Mouse (Mus musculus): ENCODE measurements around the gene Pink1.

The Pink1 gene

DNA sequence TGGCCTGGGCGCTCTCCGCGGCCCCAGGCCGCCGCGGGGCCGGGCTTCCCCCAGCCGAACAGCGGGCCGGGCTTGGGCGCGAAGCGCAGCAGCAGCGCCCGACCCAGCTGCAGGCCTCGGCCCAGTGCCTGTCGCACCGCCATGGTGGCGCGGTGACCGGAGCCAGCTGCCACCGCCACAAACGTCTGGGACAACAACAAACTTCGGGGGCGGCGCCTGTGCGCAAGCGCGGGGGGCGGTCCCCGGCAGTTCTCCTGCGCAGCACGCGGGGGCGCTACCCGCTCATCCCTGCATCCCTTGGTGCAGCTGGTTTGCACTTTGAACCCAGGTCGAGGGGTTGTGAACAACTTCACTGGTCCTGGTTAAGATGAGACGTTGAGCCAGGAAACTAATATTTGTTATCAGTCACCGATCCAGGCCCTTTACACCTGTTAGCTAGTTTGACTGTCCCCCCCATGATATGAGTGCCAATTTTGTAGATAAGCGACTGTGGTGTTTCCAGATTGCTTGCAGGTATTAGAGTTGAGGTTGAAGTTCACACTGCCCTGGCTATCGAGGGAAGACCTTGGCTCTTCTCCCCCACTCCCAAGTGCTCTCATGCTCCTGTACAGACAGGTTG lies at the start of gene Pink1:
TSS of gene Pink1 (minus strand) at position 231 of the 619 bp plus-strand sequence.
- peak; percentile 94 to 95 for DNase-seq

DNA sequence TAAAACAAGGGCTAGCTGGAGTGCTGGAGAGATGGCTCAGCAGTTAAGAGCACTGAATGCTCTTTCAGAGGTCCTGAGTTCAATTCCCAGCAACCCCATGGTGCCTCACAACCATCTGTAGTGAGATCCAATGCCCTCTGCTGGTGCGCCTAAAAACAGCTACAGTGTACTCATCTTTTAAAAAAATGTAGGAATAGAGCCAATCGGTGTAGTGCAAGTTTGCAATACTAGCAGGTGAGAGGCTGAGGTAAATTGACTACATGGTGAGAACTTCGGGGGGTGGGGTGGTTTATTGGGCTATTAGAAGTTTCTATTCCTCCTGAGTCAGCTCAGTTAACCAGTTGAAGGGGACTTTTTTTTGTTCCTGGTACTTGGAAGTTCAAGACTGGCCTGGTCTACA lies 49.0 kb upstream of the Pink1 start:
- DNase-seq: no peak

DNA sequence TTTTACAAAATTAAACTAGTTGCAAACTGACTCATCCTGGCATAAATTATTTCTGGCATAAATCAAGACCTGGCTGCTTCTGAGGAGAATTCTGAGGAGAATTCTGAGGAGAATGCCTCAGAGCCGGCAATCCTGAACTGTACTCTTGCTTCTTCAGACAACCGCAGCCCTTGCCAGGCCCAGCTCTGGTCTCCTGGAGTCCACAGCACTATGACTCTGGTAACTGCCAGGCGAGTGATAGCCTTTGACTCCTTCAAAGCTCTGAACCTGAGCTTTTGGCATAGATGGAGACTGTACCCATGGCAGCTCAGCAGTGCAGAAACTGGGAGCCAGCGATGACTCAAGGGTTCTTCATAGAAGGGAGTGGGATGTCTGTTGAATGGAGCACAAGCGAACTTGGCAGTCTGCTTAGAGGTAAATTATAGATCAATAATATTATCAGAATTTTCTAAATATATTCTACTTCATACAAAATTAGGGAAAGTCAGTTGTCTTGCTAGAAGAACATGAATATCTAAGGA lies 44.9 kb upstream of the Pink1 start:
- no peak for DNase-seq

DNA sequence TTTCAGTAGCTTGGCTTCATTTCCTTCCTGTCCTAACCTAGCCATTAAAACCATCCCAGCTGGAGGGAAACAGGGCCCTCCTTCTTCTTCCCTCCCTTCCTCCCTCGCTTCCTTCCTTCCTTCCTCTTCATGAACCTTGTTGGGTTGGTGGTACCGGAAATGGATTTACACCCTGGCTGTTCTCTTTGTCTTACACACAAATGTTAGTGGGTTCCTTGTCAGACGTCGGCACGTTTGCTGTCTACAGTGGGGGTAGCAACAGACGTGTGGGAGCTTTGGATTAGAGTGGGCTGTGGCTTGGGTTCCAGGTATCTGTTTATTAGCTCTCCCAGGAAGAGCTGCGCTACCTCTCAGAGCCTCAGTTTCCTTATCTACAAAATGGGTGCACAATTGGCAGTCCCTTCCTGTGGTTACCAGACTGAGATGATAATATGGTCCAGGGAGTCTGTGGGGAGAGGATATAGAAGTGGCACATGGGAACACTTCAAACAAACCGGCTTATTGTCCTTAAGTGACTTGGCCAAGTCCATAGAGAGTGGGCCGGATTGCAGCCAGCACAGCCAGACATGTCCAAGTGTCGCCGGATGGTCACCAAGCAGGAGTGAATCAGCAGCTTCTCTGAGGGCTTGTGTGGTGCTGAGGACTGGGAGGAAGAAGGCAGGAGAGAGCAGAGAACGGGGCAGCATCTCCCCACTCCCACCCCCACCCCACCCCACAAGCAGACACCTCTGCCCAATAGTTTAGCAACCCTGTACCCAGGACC lies 42.6 kb upstream of the Pink1 start:
- DNase-seq: no peak

DNA sequence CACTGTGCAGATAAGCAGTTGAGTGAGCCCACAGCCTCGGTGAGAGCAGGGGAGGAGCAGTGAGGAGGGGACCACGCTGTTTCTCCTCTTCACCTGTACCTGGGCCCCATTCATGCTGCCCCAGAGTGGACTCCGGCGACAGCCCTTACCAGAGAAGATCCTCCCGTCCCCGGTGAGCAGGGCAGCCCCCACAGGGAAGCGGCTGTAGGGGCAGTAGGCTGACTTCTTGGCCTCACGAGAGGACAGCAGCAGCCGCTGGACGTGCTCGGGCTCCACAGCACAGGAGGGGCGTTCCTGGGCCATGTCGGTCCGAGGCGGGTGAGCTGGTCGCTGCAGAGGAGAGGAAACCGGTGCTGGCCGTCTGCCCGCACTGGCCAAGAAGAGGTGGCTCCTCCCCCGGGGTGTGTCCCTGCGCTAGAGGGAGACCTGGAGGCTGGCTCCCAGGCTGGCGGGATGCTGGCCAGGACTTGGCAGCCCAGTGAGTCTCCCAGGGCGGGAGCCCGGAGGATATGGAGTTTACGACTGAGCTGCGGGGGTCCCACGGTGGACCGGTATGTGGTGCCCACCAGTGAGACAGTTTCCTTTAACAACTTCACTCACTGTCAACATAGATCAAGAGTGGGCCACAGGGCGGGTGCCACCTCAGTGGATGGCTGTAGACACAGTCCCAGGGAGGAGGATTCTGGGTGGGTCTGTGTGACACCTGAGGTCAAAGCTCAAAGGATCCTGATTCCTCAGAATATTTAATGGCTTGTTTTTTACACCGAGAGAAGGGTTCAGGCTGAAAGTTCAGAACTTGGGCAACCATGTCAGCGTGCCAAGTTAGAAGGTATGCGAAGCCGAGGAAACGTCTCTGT lies 41.8 kb upstream of the Pink1 start, which contains the start of gene Cda:
TSS of gene Cda (minus strand) at position 352 of the 857 bp plus-strand sequence.
- DNase-seq: peak; percentile 89 to 92

DNA sequence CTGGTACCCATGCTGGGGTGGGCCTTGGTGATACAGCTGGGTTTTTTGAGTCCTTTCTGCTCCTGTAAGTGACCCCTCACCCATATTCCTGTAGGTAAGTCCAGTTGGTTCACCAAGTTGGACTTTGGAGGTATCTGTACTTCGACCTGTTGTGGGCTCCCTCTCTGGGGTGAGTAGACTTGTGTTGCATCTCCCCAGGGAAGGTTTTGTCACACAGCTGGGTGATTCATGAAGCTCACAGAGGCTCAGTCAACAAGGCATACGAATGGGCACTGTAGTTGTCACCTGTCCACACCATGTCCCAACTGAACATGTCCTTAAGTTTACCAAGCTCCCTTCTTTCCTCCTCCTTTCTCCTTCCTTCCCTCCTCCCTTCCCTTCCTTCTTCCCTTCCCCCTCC lies 40.5 kb upstream of the Pink1 start:
- DNase-seq: no peak

DNA sequence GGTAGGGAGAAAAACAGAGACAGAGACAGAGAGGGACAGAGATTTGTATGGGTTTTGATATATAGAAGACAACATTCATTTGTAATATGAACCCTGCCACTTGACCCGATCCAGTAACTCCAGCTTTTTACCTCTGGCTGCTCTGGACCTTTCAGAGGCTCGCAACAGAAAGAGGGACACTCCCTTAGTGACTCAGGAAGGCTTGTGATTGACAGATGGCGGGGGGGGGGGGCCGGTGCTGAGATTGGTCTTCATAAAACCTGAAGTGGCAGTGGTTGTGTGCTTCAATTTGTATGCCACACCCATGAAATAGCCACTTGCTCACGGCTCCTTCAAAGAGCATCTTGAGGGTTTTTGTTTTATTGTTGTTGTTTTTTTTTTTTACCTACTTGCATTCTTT lies 37.4 kb upstream of the Pink1 start:
- no peak for DNase-seq

DNA sequence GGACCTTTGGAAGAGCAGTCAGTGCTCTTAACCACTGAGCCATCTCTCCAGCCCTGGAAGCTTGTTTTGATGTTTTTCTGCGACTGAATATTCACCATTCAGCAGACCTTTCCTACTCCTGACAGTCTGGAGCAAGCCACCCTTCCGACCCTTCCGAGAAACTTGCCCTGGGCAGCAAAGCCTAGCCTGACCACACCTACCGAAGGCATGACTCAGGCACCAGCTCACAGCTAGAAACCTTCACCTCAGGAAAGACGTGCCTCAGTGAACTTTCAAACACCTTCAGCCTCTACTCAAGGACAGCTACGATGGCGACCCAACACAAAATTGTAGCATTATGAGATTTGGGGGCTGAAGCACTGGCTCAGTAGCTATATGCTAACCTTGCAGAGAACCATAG lies 36.8 kb upstream of the Pink1 start:
- no peak for DNase-seq

DNA sequence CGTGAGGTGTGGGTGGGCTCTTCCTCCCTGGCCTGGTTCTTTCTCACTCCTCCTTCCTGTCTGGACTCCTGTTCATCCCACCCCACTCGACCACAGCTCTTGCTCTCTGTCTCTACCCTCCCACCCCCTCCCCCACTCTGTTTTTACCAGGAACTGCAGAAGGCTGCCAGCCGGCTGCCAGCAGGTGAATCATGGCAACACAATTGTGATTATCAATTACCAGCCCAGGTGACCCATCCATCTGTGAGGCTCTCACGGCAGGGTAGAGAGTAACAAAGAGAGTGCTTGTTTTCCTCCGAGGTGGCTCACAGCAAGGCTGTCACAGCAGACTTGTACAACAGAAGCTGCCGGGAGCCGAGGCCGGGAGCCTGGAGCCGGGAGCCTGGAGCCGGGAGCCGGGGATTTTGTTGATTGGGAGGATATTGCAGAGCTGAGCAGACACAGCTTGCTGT lies 35.3 kb upstream of the Pink1 start:
- DNase-seq: no peak

DNA sequence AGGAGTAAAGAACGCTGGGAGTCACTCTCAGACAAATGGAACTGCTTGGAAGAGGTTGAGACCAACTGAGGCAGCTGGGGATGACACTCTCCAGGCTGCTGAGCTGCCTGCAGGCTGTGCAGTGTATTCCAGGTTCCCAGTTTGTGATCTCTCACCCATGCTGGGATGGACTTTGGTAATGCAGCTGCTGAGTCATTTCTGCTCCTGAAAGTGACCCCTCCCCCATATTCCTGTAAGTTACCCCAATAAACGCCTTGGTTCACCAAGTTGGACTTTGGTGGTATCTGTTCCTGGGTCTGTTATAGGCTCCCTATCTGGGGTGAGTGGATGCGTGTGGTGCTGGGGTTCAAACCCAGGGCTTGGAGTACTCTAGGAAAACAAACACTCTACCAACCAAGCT lies 32.1 kb upstream of the Pink1 start:
- DNase-seq: no peak

DNA sequence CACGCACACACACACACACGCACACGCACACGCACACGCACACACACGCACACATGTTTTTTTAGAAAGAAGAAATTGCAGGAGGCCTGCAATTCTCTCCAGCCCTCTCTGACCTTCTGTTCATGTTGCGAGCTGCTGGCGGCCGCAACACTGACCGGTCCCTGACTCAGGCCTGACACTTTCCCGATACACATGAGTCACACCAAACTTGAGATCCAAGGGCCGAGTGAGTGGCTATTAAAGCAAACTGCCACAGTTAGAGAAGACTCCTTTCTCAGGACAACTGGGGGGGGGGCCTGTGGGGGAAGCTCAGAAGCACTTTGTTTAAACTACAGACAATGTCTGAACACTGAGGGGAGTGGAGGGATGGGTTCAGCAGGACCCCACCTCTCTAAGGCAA lies 30.4 kb upstream of the Pink1 start:
- no peak for DNase-seq

DNA sequence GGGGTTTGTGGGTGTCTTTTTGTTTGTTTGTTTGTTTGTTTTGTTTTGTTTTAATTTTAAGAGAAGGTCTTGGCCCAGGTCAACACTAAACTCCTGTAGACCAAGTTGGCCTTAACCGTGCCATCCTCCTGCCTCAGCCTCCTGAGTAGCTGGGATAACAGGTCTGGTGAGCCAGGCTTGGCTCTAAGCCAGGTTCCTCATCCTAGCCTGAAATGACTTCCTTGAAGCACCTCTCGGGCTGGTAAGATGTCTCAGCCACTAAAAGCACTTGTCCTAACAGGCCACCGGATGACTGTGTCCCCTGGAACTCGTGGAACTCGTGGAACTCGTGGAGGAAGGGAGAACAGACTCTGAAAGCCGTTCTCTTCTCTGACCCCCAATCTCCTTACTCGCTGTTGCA lies 30.0 kb upstream of the Pink1 start:
- DNase-seq: no peak

DNA sequence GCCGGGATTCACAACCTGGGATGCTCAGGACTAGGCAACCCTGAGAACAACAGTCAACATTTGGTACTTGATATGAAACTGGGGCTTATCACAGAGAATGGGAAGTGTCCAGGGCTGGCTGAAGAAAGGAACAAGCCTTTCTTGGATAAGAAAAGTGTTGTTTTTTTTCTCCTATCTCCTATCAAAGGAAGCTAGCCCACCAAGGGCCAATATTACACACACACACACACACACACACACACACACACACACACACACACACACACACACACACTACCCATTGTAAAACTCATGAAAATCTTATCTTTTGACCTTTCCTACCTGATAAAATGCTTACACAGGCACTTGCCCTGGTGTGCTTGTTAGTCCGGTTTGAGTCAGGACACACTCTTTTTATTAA lies 29.4 kb upstream of the Pink1 start:
- DNase-seq: no peak

DNA sequence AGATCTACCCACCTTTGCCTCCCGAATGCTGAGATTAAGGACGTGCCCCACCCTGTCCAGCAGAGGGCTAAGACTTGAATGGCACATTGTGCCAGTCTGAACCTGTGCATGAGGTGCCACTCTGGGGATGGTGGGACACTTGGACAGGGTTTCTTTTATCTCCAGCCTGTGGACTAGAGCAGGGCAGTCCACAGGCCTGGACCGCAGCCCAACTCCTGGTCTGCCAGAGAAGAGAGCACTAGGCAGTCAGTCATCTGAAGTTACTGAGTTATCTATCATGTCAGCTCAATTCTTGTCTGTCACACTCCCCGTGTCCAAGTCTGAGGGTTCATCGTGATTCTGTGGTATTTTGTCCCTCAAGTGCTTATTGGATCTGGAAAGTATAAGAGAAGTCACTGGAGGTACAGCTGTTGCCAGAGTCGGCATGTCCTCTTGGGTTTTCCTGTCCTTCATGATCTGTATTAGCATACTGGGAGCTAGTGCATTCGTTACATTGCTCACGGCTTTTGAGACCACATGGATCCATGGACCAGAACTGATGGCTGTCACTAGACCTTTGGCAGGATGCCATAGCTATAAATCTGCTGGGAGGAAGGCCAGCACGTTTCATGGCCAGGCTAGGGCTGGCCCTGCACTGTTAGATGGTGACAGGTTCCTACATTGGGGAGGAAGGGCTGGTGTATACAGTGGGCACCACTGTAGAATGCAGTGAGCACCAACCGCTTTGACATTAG lies 27.5 kb upstream of the Pink1 start:
- DNase-seq: no peak

DNA sequence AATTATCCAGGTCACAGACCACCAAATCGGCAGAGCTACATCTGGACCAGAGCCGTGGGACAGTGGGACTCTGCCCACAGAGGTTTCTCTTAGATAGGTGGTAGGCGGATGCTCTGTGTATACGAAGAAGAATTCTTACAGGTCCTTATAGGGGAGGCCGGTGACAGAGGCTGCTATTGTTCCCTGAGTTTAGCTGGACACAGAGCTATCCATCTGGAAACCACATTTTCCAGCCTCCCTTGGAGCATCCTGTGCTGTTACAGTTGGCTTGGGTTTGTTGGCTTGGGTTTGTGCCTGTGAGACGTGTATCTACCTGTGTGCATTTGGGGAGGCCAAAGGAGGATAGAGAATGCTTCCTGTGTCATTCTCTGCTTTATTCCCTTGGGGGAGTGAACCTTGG lies 26.6 kb upstream of the Pink1 start:
- DNase-seq: no peak

DNA sequence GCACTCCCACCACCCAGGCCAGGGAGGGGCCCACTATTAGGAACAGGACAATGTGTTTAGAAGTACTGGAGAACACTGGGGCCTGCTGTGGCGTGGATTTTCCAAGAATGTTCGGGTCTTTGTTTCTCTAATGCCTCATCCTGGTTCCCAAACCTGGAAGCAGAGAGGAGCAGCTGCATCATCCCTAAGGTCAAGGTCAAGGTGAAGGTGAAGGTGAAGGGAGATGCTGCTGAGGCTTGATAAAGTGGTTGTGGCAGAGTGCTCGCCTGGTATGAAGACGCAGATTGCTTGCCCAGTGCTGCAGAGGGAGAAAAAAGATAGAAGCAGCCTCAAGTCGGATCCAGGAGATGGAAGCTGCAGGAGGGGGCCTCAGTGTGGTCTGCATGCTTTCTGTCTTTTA lies 25.7 kb upstream of the Pink1 start:
- DNase-seq: no peak

DNA sequence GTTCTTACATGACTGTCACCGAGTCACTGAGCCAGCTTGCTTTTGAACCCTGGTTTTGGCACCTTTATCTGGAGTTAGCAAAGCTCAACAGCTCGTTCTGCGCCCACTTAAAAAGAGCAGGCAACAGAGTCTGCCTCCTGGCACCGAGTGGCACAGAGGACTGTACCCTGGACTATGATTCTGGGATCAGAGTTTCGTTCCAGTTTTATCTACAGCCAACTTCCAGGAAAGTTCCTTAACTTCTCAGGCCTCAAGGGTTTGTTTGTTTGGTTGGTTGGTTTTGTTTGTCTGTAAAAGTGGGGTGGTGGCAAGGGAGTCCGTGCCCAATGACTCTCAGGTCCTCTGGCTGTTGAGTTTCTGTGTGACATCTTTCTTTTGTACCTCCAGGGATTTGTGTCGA lies 22.6 kb upstream of the Pink1 start:
- DNase-seq: no peak

DNA sequence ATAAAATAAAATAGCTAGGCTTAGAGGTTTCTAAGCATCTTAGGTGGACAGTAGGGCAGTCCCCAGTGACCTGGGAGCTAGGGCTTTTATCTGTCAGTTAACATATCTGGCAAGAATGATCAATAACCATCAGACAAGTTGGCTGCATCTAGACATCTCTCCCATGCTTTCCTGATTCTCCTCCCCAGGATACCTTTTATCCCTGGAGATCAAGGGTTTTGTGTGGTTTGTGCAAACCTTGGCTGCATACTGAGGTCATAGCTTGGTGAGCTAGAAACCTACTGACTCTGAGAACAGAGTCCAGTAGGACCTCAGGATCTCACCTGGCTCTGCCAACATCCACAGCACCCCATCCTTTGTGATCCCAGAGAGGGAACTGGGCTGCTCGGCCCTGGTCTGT lies 21.2 kb upstream of the Pink1 start:
- DNase-seq: no peak

DNA sequence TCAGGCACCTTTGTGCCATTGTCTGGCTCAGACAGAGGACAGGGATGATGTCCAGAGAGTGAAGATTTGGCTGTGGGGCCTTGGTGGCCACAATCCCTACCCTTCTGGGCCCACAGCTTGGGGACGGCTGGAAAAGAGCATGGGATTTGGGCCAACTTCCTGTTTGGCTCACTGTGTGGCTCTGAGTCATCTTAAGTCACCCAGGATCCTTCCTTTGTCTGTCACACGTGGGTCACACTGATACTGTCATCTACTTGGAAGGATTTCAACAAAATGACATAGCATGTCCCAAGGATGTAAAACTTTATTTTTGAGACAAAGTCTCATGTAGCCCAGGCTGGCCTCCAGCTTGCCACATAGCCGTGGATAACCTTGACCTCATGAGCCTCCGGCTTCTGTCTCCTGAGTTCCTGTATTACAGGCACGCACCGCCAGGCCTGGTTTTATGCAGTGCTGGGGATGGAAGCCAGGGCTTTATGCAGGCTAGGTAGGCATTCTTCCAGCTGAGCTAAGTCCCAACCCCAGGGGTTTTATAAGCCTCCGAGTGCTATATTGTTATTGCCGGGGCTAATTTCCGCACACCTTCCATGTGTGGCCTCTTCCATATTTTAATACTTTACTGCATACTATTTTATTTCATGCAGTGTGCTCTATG lies 18.9 kb upstream of the Pink1 start:
- peak; percentile 44 to 52 for DNase-seq

DNA sequence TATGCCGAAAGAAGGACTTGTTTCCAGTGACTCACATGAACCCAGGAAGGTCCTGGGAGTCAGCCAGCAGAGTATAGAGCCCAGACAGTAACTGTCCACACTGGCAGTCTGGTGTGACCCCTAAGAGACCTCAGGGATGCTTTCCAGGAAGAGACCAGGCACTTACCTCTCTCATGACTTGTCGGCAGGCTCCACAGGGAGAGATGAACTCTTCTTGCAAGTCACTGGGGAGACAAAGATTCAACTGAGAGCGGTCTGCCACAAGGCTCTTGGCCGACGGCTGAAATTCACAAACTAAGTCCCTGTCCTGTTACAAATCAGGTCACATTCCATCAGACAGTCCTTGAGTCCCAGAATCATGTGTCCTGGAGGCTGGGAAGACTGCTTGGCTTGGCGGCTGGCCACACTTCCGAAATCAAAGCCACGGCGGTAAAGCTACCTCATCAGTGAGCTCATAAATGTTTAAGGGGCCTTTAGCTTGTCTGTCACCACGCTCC lies 17.3 kb upstream of the Pink1 start:
- no peak for DNase-seq

DNA sequence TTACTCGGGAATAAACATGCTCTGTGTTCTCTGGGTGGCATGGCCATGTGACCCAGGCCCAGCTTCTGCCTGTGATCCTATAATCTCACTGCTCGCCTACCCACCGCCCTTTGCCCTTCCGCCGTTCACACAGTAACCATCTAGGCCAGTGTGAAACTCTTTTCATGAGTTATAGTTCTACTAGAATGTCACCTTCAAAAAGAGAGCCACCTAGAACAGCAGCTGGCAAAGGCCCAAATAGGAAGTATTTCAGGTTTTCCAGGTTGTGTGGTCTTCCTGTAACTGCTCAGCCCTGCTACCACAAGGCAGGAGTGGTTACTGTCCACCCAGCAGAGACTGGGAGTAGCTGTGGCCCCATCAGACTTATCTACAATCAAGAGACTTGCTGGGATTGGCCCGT lies 16.7 kb upstream of the Pink1 start:
- DNase-seq: no peak

DNA sequence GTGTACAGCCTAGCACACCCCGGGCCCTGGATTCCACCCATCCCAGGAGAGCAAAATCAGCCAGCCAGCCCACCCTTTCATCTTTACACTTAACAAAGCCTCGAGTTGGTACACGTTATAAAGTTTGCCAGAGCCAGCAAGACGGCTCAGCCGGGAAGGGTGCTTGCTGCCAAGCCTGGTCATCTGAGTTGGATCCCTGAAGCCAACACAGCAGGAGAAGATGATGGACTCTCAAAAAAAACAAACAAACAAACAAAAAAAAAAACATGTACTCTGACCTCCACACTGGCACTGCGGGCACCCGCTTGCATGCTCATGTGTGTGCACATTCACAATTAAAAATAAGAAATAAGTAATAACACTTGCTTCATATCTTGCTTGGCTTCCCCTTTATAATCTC lies 15.9 kb upstream of the Pink1 start:
- DNase-seq: no peak

Measured in lung, postnatal 4 days (tissue).